11 mouse cellular contexts compared by ENCODE assay signal in the genomic region with DNA sequence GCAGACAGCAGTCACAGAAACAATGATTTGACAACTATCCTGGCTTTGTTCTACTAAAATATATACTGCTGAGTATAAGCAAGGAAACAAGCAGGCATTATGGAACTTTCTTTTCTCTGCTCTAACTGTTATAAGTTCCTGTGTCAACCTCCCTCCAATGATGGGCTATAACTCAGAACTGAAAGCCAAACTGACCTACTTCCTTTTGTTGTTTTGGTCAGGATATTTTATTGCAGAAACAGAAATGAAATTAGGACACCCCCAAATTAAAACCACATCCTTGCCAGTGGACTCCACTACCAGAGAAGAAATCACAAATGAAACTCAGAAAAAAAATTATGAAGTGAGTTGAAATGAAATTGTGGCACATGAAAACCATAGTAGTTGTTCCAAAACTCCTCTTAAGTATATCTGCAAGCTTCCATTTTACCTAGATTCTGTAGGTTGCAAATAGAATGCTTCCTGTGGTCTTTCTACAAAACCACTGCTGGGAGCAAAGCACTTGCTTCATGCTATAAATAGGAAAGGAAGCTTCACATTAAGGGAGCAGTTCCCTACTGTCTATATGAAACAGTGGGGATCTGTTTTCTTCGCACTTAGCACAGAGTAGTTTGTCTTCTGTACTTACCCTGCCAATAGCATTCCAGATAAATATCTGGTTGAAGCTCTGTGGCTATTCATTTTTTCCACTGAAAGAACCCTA.
"Had no signal": no experiment of that assay in that cellular context is flagged by ENCODE, and none has a peak within 500 bp of the region (broad histone marks: within the 10 kb centered on the region; RNA-seq: fewer than 3 reads in every experiment).

No protein-coding gene starts in this region.

- ATAC-seq: liver, postnatal 0 days; lung, postnatal 0 days; midbrain, embryonic 13.5 days; midbrain, embryonic 15.5 days had no signal

- DNase-seq: liver, postnatal 0 days; lung, adult 2 months; lung, postnatal 14 days; lung, postnatal 36 days; right cerebral cortex, postnatal 14 days; thymus, adult 2 months; thymus, postnatal 14 days; thymus, postnatal 36 days had no signal
